Mouse (Mus musculus): ENCODE results near the gene Scgb1b3. TPM values are rescaled to one million over a fixed set of nuclear protein-coding genes. Genes with fewer than 3 reads are reported as not detected.

The Scgb1b3 gene
- not detected in 2 replicates for polyA plus RNA-seq (2012; ENCODE audit: low replicate concordance)

DNA sequence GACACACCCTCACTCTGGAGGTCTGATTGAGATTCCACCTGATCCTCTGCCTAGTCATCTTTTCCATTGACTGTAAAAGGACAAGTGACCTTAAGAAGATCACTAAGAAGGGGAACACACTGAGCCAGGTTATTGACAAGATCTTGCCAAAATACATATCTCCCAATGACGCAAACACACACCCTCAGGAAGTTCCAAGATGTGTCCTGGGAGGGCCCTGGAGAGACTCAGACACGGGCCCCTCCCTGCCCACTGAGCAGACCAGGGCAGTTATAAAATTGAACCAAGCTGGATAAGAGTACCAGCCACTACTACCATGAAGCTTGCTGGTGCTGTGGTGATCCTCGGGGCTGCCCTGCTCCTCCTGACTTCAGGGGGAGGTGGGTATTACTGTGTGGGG lies at the start of gene Scgb1b3:
Gene Scgb1b3 (plus strand): TSS at position 301 of the 400 bp plus-strand sequence.

DNA sequence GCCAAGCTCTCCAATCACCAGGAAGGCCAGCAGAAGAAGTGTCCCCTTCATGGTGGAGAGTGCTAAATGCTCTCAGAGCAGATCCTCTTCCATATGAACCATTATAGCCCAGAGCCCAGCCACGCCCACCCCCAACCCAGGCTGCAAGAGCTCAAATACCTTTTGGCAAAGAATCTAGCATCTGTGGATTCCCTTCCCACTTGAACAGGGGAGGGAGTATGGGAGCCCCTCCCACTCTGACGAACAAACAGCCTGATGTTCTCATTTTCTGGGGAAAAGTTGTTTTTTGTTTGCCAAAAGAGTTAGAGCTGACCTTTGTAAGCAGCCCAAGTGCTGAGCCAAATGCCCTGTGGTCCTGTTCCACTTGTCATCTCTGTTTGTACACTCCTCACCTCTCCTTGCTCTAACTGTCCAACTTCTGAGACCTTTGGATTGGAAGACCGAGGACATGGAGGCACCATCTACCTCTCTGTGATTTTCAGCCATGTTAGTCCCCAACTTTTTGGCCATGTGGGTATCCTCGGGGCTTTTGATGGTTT lies 13.3 kb upstream of the Scgb1b3 start, which contains the start of gene Scgb2b3:
Gene Scgb2b3 (minus strand): TSS at position 51 of the 539 bp plus-strand sequence.

Other genes starting within 250 kb of the Scgb1b3 start
- 8.6 and 26.1 TPM in 2 replicates for gene Scn1b, start 248.6 kb upstream of the Scgb1b3 start, polyA plus RNA-seq (2012; ENCODE audit: low replicate concordance)
- gene Gramd1a, start 219.7 kb upstream of the Scgb1b3 start, polyA plus RNA-seq (2012; ENCODE audit: low replicate concordance): 291 and 896 TPM in 2 replicates
- not detected in 2 replicates for gene Scgb2b2, start 85.1 kb upstream of the Scgb1b3 start, polyA plus RNA-seq (2012; ENCODE audit: low replicate concordance)
- not detected in 2 replicates for gene Scgb1b2, start 83.8 kb upstream of the Scgb1b3 start, polyA plus RNA-seq (2012; ENCODE audit: low replicate concordance)
- not detected in 2 replicates for gene Scgb2b3, start 13.5 kb upstream of the Scgb1b3 start, polyA plus RNA-seq (2012; ENCODE audit: low replicate concordance)